Mouse (Mus musculus) ES-E14 (cell line): ENCODE results near the gene Hnrnph2. TPM values are rescaled to one million over a fixed set of nuclear protein-coding genes. Genes with fewer than 3 reads are reported as not detected.

Experiments used
- DNase-seq: peaks from one replicate; pipeline ENCODE4 v3.0.0-alpha.2; 2013; ENCODE audit warnings: low read depth, low spot score
- H3K27ac ChIP-seq: 2 replicates; pipeline ENCODE4 v1.5.1; 2012; ENCODE audit warnings: low read depth, mild to moderate bottlenecking, low read length, moderate library complexity, mixed read lengths; ENCODE audit not compliant: poor library complexity, insufficient read depth, severe bottlenecking
- H3K36me3 ChIP-seq: 2 replicates; pipeline ENCODE4 v1.6.1; 2012; ENCODE audit warnings: mild to moderate bottlenecking, low read length, moderate library complexity, mixed read lengths; ENCODE audit not compliant: control insufficient read depth, poor library complexity, insufficient read depth, severe bottlenecking
- H3K4me1 ChIP-seq, 2 experiments: fragments of 150-350 bp in 1 of 2; sonication (generic) in 1 of 2; 2 replicates each; pipeline ENCODE4 v1.6.1; 2012; ENCODE audit warnings: low read length in 2 of 2, mild to moderate bottlenecking in 1 of 2, mixed read lengths in 1 of 2; ENCODE audit not compliant: control insufficient read depth in 2 of 2, insufficient read depth in 2 of 2, poor library complexity in 1 of 2
- H3K4me3 ChIP-seq, 2 experiments: fragments of 150-350 bp in 1 of 2; sonication (generic) in 1 of 2; 2 replicates each; pipeline ENCODE4 v1.5.1; 2012; ENCODE audit warnings: low read length in 2 of 2, low read depth in 1 of 2, mild to moderate bottlenecking in 1 of 2, mixed read lengths in 1 of 2; ENCODE audit not compliant: insufficient read depth in 1 of 2, poor library complexity in 1 of 2, severe bottlenecking in 1 of 2
- H3K9ac ChIP-seq: 2 replicates; pipeline ENCODE4 v1.6.1; 2012; ENCODE audit warnings: low read depth, mild to moderate bottlenecking, low read length, mixed read lengths; ENCODE audit not compliant: poor library complexity, insufficient read depth, severe bottlenecking
- H3K9me3 ChIP-seq: fragments of 150-350 bp; sonication (generic); 2 replicates; pipeline ENCODE4 v1.6.1; 2012; ENCODE audit warnings: low read depth, mild to moderate bottlenecking, low read length; ENCODE audit not compliant: control insufficient read depth, insufficient read depth
- CHD2 ChIP-seq: IDR thresholded peaks from 2 replicates; pipeline ENCODE4 v1.6.1; 2014; ENCODE audit warnings: mild to moderate bottlenecking, low read depth, low read length, inconsistent platforms
- HCFC1 ChIP-seq: IDR thresholded peaks from 2 replicates; pipeline ENCODE4 v1.6.1; 2012; ENCODE audit warnings: low read length, inconsistent platforms, borderline replicate concordance; ENCODE audit not compliant: insufficient read depth
- MAFK ChIP-seq: IDR thresholded peaks from 2 replicates; pipeline ENCODE4 v1.6.1; 2014; ENCODE audit warnings: mild to moderate bottlenecking, low read depth, low read length, inconsistent platforms; ENCODE audit not compliant: insufficient read depth
- ZC3H11A ChIP-seq: IDR thresholded peaks from 2 replicates; pipeline ENCODE4 v1.6.1; 2012; ENCODE audit warnings: low read depth, mild to moderate bottlenecking, inconsistent platforms, low read length, borderline replicate concordance
- ZNF384 ChIP-seq: IDR thresholded peaks from 2 replicates; pipeline ENCODE4 v1.6.1; 2012; ENCODE audit warnings: low read depth, low read length, inconsistent platforms
- in situ Hi-C, 2 experiments: fragments of 600-800 bp; cut with MboI; formaldehyde crosslinking; loops; one replicate each; pipeline ENCODE4 v1.15.1; 2025; ENCODE audit warnings: low sequenced_read_pairs in 2 of 2, inconsistent platforms in 1 of 2; ENCODE audit not compliant: unreplicated experiment in 2 of 2
- total RNA-seq: library from RNA; depleted of rRNA; stranded (reverse); fragments of 300-350 nt; gene quantifications from 2 replicates; pipeline ENCODE4 v1.2.3, GENCODE M21; 2012; rRNA removed

Hnrnph2 gene
- total RNA-seq, result 40.6 and 53.6 TPM in 2 replicates

DNA sequence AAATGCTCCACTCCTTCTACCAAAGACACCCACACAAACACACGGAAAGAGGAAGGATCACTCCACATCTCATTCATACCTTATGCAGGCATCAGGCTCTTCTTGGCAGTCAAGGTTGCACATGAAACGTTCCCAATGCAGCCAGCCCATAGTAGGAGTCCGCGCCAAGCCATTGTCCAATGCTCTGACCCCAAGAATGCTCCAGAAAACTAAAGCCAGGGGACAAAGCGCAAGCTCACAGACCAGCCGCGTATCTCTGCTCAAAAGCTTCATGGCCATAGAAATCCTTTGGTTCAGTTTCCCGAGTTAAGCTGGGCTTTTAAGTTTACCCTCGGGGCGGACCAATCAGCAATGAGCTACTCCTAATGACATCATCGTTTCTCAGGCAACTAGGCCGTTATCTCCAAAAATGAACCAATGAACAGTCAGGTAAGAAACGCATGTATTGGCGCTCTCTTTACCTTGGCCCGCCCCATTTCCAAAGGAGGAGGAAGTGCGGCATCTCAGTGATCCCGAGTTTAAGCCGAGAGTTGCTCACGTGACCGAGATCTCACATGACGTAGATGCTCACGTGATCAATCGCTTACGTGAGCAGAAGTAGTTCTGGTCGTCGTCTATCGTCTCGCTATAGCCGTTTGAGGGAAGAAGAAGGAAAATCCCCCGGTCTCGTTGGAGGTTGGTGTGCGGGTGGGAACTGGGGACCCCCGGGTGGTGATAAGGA is at the start of gene Hnrnph2, which contains the start of gene Gla:
Hnrnph2 (plus strand) TSS at position 521 of the 721 bp plus-strand sequence.
Gla (minus strand) TSS at position 467 of the 721 bp plus-strand sequence.
- in situ Hi-C loops, result no loop called here
- TF ChIP-seq CHD2 (peak; percentile 86), ZNF384 (no peak)

DNA sequence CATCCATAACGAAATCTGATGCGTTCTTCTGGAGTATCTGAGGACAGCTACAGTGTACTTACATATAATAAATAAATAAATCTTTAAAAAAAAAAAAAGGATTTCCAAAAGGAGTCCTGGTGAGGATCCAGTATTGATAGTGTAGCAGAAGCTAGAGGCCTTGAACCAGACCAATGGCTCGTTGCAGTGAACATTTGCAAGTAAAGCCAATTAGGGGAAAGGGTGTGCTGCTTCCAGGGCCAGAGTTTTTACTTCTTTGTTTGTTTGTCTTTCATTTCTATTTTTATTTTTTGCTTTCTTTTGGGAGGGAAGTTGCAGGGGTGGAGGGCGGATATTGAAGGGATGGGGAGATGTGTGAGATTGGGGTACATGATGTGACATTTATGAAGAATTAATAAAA is 47.7 kb upstream of the Hnrnph2 start:
- TF ChIP-seq MAFK (no peak), ZC3H11A (no peak), CHD2 (no peak), HCFC1 (no peak), ZNF384 (no peak)
- no peaks in the 10 kb centered on the region for H3K4me1 ChIP-seq
- no peaks in the 10 kb centered on the region for H3K9me3 ChIP-seq
- no peak for DNase-seq
- no peaks in the 10 kb centered on the region for H3K36me3 ChIP-seq
- no peak overlapping the region for H3K4me3 ChIP-seq
- no peak overlapping the region for H3K27ac ChIP-seq
- in situ Hi-C loops, result no loop called here
- H3K9ac ChIP-seq, result no peak overlapping the region

More for the DNA sequence above, at the start of gene Hnrnph2, which contains the start of gene Gla:
- DNase-seq, result peak; percentile 91
- Histone ChIP-seq H3K4me1 (peaks cover 0 to 3% of the 10 kb centered on the region in 2 experiments; a peak in 1 of 4 replicates), H3K36me3 (no peaks in the 10 kb centered on the region; the same call in 1 of the 2 replicates), H3K4me3 (peak within 1 kb of the TSS; percentile 87 to 88), H3K9ac (peak within 1 kb of the TSS; percentile 91), H3K27ac (peak within 1 kb of the TSS; percentile 74), H3K9me3 (no peaks in the 10 kb centered on the region)

DNA sequence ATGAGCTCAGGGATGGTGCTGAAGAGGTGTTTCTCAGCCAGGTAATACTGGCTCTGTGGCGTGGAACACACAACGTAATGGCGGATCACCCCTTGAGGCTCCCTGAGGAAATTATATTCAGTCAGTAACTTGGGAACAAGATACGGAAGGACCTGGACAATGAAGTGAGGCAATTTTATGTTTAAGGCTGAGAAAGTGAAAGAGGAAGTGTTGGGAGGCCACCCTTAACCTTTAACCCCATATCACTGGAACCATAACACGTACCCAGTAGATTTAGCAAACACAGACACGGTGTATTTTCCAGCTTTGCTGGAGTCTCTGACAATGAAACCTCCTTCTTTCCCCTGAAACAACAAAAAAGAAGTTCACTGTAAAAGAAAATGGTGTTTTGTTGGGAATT is 46.6 kb upstream of the Hnrnph2 start:
- no peak for TF ChIP-seq ZC3H11A
- in situ Hi-C loops, result no loop called here

DNA sequence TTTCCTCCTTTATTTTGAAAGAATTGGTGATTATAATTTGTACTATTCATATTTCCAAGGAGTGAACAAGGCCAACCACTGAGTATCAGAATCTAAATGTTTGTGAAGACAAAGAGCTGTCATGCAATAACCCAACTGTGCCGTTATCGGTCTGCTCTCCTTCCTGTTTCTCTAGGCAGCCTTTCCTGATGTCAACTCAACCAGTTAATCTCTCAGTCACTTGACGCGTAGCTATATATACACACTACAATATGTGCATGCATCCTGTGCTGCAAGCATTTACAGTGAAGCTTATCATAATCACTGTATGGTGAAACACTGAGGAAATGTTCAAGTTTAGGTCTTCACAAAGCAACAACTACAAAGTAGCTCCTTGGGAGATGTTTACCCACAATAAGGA is 36.7 kb upstream of the Hnrnph2 start:
- DNase-seq, result no peak
- in situ Hi-C loops, result no loop called here
- no peaks in the 10 kb centered on the region for H3K36me3 ChIP-seq
- TF ChIP-seq ZC3H11A (no peak), HCFC1 (no peak), MAFK (no peak), CHD2 (no peak), ZNF384 (no peak)
- no peaks in the 10 kb centered on the region for H3K9me3 ChIP-seq
- no peak overlapping the region for H3K27ac ChIP-seq
- no peak overlapping the region for H3K4me3 ChIP-seq
- H3K4me1 ChIP-seq, result no peaks in the 10 kb centered on the region
- no peak overlapping the region for H3K9ac ChIP-seq

More for the DNA sequence above, 46.6 kb upstream of the Hnrnph2 start:
- no peak for DNase-seq
- Histone ChIP-seq H3K4me3 (no peak overlapping the region), H3K27ac (no peak overlapping the region), H3K36me3 (no peaks in the 10 kb centered on the region), H3K9ac (no peak overlapping the region), H3K4me1 (no peaks in the 10 kb centered on the region), H3K9me3 (no peaks in the 10 kb centered on the region)
